Mouse (Mus musculus): ENCODE data around the gene Commd7. TPM values are rescaled to one million over a fixed set of nuclear protein-coding genes. Genes with fewer than 3 reads are reported as not detected.
A peak's percentile ranks its signal among the peaks of the same experiment; 100 is the strongest.
"Not testable (repeated sequence)": the region's sequence is repeated elsewhere in the genome, so short reads cannot be mapped to it uniquely, and the experiment has no call there.

The Commd7 gene
- 100 to 1,000 TPM; 109 to 128 TPM for polyA plus RNA-seq (2017; shearing (Covaris generic))

GRCm38 (mm10) chr2:153631976-153632870 is at the start of gene Commd7:
TSS of gene Commd7 (minus strand) at chr2:153632781.
- ATAC-seq = peak; percentile 83

- ATAC-seq = no peak
Measured at GRCm38 (mm10) chr2:153679959-153680358, 47.4 kb upstream of the Commd7 start.

- ATAC-seq = no peak
Measured at GRCm38 (mm10) chr2:153677550-153677949, 45.0 kb upstream of the Commd7 start.

- ATAC-seq = no peak
Measured at GRCm38 (mm10) chr2:153676944-153677343, 44.4 kb upstream of the Commd7 start.

- not testable (repeated sequence) for ATAC-seq
Measured at GRCm38 (mm10) chr2:153675364-153675763, 42.8 kb upstream of the Commd7 start.

GRCm38 (mm10) chr2:153672619-153673018 is 40.0 kb upstream of the Commd7 start:
- ATAC-seq = no peak

GRCm38 (mm10) chr2:153670111-153670510 is 37.5 kb upstream of the Commd7 start:
- no peak for ATAC-seq

- no peak for ATAC-seq
Measured at GRCm38 (mm10) chr2:153668754-153669376, 36.3 kb upstream of the Commd7 start.

- ATAC-seq = no peak
Measured at GRCm38 (mm10) chr2:153665401-153665800, 32.8 kb upstream of the Commd7 start.

- no peak for ATAC-seq
Measured at GRCm38 (mm10) chr2:153660616-153661015, 28.0 kb upstream of the Commd7 start.

GRCm38 (mm10) chr2:153657659-153658058 is 25.1 kb upstream of the Commd7 start:
- not testable (repeated sequence) for ATAC-seq

- no peak for ATAC-seq
Measured at GRCm38 (mm10) chr2:153651681-153652080, 19.1 kb upstream of the Commd7 start.

GRCm38 (mm10) chr2:153650014-153650687 is 17.6 kb upstream of the Commd7 start:
- ATAC-seq = peak; percentile 22

- ATAC-seq = peak; percentile 69
Measured at GRCm38 (mm10) chr2:153649298-153650013, 16.9 kb upstream of the Commd7 start, which contains the start of gene Dnmt3b. TSS of gene Dnmt3b (plus strand) at chr2:153649450.

GRCm38 (mm10) chr2:153648773-153649297 is 16.3 kb upstream of the Commd7 start:
- ATAC-seq = no peak

GRCm38 (mm10) chr2:153642999-153643398 is 10.4 kb upstream of the Commd7 start:
- ATAC-seq = no peak

- no peak for ATAC-seq
Measured at GRCm38 (mm10) chr2:153642496-153642895, 9.9 kb upstream of the Commd7 start.

GRCm38 (mm10) chr2:153638977-153639680 is 6.5 kb upstream of the Commd7 start:
- ATAC-seq = peak; percentile 84

- no peak for ATAC-seq
Measured at GRCm38 (mm10) chr2:153633259-153633658, 678 bp upstream of the Commd7 start.

- ATAC-seq = no peak
Measured at GRCm38 (mm10) chr2:153632871-153633226, 268 bp upstream of the Commd7 start.

- no peak for ATAC-seq
Measured at GRCm38 (mm10) chr2:153630950-153631349, 1.6 kb downstream of the Commd7 start.

GRCm38 (mm10) chr2:153622449-153622848 is 10.1 kb downstream of the Commd7 start:
- ATAC-seq = no peak
